Mouse (Mus musculus) heart, postnatal 0 days (tissue): ENCODE measurements around the gene Ccdc110. TPM values are rescaled to one million over a fixed set of nuclear protein-coding genes. Genes with fewer than 3 reads are reported as not detected.
A peak's percentile ranks its signal among the peaks of the same experiment; 100 is the strongest.

Source experiments
- ATAC-seq: fragments of 200-750 bp; cut with Nextera tagmentation; 2 replicates; pipeline ENCODE4 v1.8.0; 2017; ENCODE audit warnings: low read depth, moderate number of reproducible peaks, moderate library complexity; ENCODE audit not compliant: insufficient read depth
- DNase-seq: peaks from one replicate; pipeline ENCODE4 v3.0.0-alpha.2; 2016; ENCODE audit warnings: low spot score
- H3K27ac ChIP-seq: fragments of 300-500 bp; sonication (generic); 2 replicates; pipeline ENCODE4 v1.5.1; 2014; ENCODE audit warnings: low read depth, mild to moderate bottlenecking
- H3K27me3 ChIP-seq: fragments of 300-500 bp; sonication (generic); 2 replicates; pipeline ENCODE4 v1.6.1; 2014; ENCODE audit warnings: low read length, mixed read lengths; ENCODE audit not compliant: control insufficient read depth, insufficient read depth
- H3K36me3 ChIP-seq: fragments of 300-500 bp; sonication (generic); replicated peaks from 2 replicates; pipeline ENCODE4 v1.6.1; 2014; ENCODE audit warnings: low read length, mixed read lengths; ENCODE audit not compliant: control insufficient read depth, insufficient read depth
- H3K4me1 ChIP-seq: fragments of 300-500 bp; sonication (generic); 2 replicates; pipeline ENCODE4 v1.6.1; 2014; ENCODE audit warnings: antibody characterized with exemption; ENCODE audit not compliant: control insufficient read depth, insufficient read depth
- H3K4me2 ChIP-seq: fragments of 300-500 bp; sonication (generic); 2 replicates; pipeline ENCODE4 v1.6.1; 2014; ENCODE audit warnings: low read depth, mild to moderate bottlenecking, low read length, moderate library complexity
- H3K4me3 ChIP-seq: fragments of 300-500 bp; sonication (generic); 2 replicates; pipeline ENCODE4 v1.5.1; 2014; ENCODE audit warnings: low read depth, low read length
- H3K9ac ChIP-seq: fragments of 300-500 bp; sonication (generic); replicated peaks from 2 replicates; pipeline ENCODE4 v1.6.1; 2014; ENCODE audit warnings: low read depth, low read length, mixed read lengths
- H3K9me3 ChIP-seq: fragments of 300-500 bp; sonication (generic); replicated peaks from 2 replicates; pipeline ENCODE4 v1.6.1; 2016; ENCODE audit warnings: low read length; ENCODE audit not compliant: control insufficient read depth
- CTCF ChIP-seq: IDR thresholded peaks from 2 replicates; pipeline ENCODE4 v1.5.1; 2016; ENCODE audit warnings: antibody characterized with exemption, control low read depth, low read depth
- EP300 ChIP-seq: IDR thresholded peaks from 2 replicates; pipeline ENCODE4 v1.6.1; 2016; ENCODE audit warnings: antibody characterized with exemption, low read depth
- WGBS: fragments of 180-500 bp; shearing (Covaris S2); extraction: QIAGEN DNeasy Blood & Tissue Kit; methylation state at CpG from one replicate; pipeline ENCODE4 v1.1.7; 2014; 5-methylcytosine and 5-hydroxymethylcytosine counted together
- polyA plus RNA-seq: library from polyadenylated mRNA; unstranded; fragments of >200 nt; fragmentation: Nextera tagmentation; extraction: Ambion mirVana; gene quantifications from 2 replicates; pipeline ENCODE4 v1.2.1, GENCODE M21; 2015
- total RNA-seq: library from RNA; depleted of rRNA; stranded (reverse); fragments of >200 nt; gene quantifications from 2 replicates; pipeline ENCODE4 v1.2.3, GENCODE M21; 2014; ENCODE audit warnings: low replicate concordance

Gene Ccdc110
- total and polyA plus RNA-seq, 2 experiments from 2014 or later = not detected

- Histone ChIP-seq H3K27ac (no peak overlapping the region), H3K9me3 (no peaks in the 10 kb centered on the region), H3K4me1 (no peaks in the 10 kb centered on the region), H3K27me3 (no peaks in the 10 kb centered on the region), H3K4me3 (no peak overlapping the region), H3K9ac (no peak overlapping the region), H3K4me2 (no peak overlapping the region), H3K36me3 (no peaks in the 10 kb centered on the region)
- TF ChIP-seq EP300 = no peak
- no peak for TF ChIP-seq CTCF
- no peak for ATAC-seq
- 81% methylated on average over 4 of the region's 4 CpGs for WGBS
- no peak for DNase-seq
Measured at GRCm38 (mm10) chr8:45946283-45946682, 11.9 kb downstream of the Ccdc110 start.

GRCm38 (mm10) chr8:45950622-45951021 lies 16.2 kb downstream of the Ccdc110 start:
- WGBS = 57% methylated on average over 2 of the region's 2 CpGs

GRCm38 (mm10) chr8:45970894-45971293 lies 36.5 kb downstream of the Ccdc110 start:
- no peaks in the 10 kb centered on the region for H3K36me3 ChIP-seq
- 93% methylated on average over 12 of the region's 12 CpGs for WGBS
- TF ChIP-seq CTCF (no peak), EP300 (no peak)

More at GRCm38 (mm10) chr8:45950622-45951021, 16.2 kb downstream of the Ccdc110 start:
- TF ChIP-seq CTCF (no peak), EP300 (no peak)
- Histone ChIP-seq H3K9me3 (no peaks in the 10 kb centered on the region), H3K4me3 (no peak overlapping the region), H3K4me2 (no peak overlapping the region), H3K9ac (no peak overlapping the region), H3K36me3 (no peaks in the 10 kb centered on the region), H3K4me1 (no peaks in the 10 kb centered on the region), H3K27me3 (no peaks in the 10 kb centered on the region), H3K27ac (no peak overlapping the region)
- ATAC-seq (no peak), DNase-seq (no peak)

GRCm38 (mm10) chr8:45973988-45974505 lies 39.6 kb downstream of the Ccdc110 start:
- ATAC-seq = no peak
- WGBS = 63% methylated on average over 8 of the region's 8 CpGs
- Histone ChIP-seq H3K36me3 (no peaks in the 10 kb centered on the region), H3K4me1 (peaks cover 13% of the 10 kb centered on the region; the same call in 1 of the 2 replicates), H3K4me3 (no peak overlapping the region), H3K9ac (no peak overlapping the region), H3K27me3 (no peaks in the 10 kb centered on the region), H3K27ac (no peak overlapping the region), H3K4me2 (peak overlapping the region; percentile 76; the same call in 1 of the 2 replicates), H3K9me3 (peaks cover 5% of the 10 kb centered on the region; the same call in 1 of the 2 replicates)
- no peak for DNase-seq
- no peak for TF ChIP-seq EP300
- TF ChIP-seq CTCF = peak; percentile 3; the same call in 1 of the 2 replicates

More at GRCm38 (mm10) chr8:45970894-45971293, 36.5 kb downstream of the Ccdc110 start:
- ATAC-seq (no peak), DNase-seq (no peak)
- Histone ChIP-seq H3K9me3 (peaks cover 5% of the 10 kb centered on the region; the same call in 1 of the 2 replicates), H3K4me2 (no peak overlapping the region), H3K4me3 (no peak overlapping the region), H3K4me1 (peaks cover 9% of the 10 kb centered on the region; the same call in 1 of the 2 replicates), H3K9ac (no peak overlapping the region), H3K27ac (no peak overlapping the region), H3K27me3 (no peaks in the 10 kb centered on the region)

- DNase-seq = peak; percentile 97
- no peaks in the 10 kb centered on the region for H3K27me3 ChIP-seq
- H3K4me2 ChIP-seq = peak within 1 kb of the TSS; percentile 76
- TF ChIP-seq EP300 (no peak), CTCF (no peak)
- H3K27ac ChIP-seq = peak within 1 kb of the TSS; percentile 72
- peaks cover 5% of the 10 kb centered on the region; the same call in 1 of the 2 replicates for H3K9me3 ChIP-seq
- under 1% methylated on average over 57 of the region's 57 CpGs for WGBS
- peak within 1 kb of the TSS; percentile 68 for H3K9ac ChIP-seq
- peaks cover 13% of the 10 kb centered on the region; the same call in 1 of the 2 replicates for H3K4me1 ChIP-seq
- peak; percentile 96 for ATAC-seq
- H3K4me3 ChIP-seq = peak within 1 kb of the TSS; percentile 75
- peaks cover 7% of the 10 kb centered on the region for H3K36me3 ChIP-seq
Measured at GRCm38 (mm10) chr8:45975126-45975836, 40.9 kb downstream of the Ccdc110 start, which contains the start of the genes 1700029J07Rik and Ufsp2. 1700029J07Rik (minus strand) TSS chr8:45975252. Ufsp2 (plus strand) TSS chr8:45975528.
